Mouse (Mus musculus) induced T-regulatory cell, adult 2 months (primary cell): Measurements from ENCODE around the gene Cux2.
A peak's percentile ranks its signal among the peaks of the same experiment; 100 is the strongest.

ENCODE experiments used
- DNase-seq: peaks from one replicate; pipeline ENCODE4 v3.0.0-alpha.2; 2012; ENCODE audit warnings: low read depth

Cux2 gene

DNA sequence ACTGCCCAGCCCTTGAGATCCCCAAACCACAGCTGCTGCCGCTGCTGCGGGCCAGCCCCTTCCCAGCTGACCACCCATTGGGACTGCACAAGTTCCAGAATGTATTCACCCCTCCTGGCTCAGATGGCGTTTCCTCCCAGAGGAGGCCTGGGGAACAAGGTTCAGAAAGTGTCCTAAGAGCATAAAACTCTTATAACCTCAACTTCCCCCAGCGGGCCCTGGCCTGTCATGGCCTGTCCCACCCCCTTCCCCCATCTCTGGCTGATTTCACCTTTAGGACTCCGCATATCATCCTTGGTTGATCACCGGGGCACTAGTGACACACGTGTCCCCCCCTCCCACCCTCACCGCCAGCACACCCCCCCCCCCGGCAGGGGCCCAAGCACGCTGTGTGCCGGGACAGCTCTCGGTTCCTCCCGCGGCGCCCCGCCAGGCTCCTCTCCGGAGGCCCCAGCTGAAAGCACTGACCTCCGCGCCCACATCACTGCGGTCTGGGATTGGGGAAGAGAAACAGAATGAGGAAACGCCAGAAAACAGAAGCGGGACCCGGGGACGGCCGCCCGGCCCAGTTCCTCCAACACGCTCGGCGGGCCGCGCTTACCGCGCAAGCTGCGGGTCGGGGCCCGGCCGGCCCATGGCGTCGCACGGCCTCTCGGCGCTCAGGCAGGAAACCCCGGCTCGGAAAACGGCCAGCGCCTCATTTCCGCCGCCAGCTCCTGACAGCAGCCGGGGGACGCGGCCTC is 213.8 kb downstream of the Cux2 start:
- peak; percentile 52 for DNase-seq

DNA sequence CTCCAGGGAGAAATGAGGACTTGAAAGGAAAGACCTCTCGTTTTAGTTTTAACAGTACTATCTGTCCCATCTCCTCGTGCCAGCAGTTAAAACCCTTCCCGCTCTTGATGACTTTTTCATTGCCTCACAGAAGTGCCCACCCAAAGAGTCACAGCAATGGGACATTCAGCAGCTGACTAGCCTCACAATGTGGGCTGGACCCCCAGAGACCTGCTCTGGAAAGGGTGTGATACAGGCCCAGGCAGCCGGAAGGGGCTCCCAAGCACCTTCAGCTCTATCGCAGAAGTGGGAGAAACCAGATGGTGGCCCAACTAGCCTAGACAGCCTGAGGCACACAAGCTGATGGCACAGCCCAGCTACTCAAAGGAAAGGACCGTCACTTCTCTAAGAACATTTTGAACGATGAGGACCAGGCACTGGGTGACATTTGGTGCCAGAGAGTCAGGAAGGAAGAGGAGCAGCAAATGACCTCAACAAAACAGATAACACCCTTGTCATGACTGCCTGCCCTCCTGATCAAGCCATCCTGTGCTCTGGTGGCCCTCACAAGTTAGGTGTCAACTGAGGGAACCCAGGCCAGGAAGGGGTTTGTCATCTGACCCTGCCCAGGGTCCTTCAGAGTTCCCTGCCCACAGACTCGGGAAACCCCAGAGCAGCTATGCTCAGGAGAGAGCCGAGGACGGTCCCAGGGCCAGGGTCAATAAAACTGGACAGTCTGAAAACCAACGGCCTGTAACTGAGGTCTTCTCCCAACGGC is 214.7 kb downstream of the Cux2 start:
- peak; percentile 50 for DNase-seq

DNA sequence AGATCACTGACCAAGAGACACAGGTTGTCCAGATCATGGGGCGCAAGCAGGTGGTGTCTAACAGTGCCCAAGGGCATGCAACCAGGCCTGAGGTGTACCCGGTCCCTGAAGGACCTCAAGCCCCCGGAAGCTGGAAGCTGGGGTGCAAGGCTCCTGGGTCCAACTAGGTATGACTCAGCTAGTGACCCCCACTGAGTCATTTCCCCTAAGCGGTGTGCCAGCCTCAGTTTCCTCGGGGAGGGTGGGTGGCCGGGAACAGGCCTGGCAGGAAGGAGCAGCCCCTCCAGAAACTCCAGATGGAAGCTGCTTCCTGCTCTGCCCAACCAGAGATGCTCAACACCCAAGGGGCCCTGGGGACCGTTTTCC is 215.7 kb downstream of the Cux2 start:
- no peak for DNase-seq

DNA sequence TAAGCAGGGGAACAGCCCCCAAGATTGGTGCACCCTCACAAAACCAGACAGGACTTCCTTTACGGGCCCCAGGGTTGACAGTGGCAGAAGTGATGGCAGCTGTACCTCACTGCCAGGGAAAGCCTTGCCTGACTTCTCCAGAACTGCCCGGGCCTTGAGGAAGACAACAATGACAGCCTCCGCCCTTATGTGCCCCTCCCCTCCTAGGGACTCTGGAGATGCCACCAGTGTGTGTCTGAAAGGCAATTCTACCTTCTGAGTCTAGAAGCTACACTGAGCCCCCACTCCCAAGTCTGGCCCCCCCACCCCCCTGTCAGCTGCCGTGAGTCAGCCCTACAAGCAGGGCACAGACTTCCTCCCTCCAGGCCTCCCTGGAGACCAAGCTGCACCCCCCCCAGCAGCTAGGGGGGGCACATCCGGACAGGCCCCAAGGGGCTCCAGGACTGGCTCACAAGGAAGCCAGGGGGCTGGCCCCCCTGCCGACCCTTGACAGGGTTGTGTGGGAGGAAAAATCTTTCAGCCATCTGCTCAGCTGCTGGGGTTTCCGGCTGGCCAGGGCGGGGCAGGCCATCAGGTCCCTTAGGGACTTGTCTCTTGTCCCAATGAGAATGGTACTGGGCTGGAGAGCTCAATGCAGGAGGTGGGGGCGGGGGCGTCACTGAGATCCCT is 216.2 kb downstream of the Cux2 start:
- peak; percentile 39 for DNase-seq

DNA sequence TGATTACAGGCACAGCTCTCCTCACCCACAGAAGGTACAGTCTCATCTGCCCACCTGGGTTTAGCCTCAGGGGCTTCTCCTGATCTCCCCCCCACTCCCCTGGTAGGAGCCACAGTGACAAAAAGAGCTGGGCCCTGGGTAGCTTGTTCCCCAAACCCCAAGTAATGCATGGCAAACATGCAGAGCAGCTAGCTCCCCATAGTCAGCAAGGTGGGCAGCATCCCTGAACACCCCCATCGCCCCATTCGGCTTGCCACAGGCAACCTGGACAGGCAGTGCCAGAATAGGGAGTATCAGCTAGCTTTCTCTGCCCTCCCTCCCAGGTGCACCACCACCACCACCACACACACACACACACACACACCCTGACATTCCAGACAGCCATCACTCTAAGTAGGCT is 216.7 kb downstream of the Cux2 start:
- no peak for DNase-seq

DNA sequence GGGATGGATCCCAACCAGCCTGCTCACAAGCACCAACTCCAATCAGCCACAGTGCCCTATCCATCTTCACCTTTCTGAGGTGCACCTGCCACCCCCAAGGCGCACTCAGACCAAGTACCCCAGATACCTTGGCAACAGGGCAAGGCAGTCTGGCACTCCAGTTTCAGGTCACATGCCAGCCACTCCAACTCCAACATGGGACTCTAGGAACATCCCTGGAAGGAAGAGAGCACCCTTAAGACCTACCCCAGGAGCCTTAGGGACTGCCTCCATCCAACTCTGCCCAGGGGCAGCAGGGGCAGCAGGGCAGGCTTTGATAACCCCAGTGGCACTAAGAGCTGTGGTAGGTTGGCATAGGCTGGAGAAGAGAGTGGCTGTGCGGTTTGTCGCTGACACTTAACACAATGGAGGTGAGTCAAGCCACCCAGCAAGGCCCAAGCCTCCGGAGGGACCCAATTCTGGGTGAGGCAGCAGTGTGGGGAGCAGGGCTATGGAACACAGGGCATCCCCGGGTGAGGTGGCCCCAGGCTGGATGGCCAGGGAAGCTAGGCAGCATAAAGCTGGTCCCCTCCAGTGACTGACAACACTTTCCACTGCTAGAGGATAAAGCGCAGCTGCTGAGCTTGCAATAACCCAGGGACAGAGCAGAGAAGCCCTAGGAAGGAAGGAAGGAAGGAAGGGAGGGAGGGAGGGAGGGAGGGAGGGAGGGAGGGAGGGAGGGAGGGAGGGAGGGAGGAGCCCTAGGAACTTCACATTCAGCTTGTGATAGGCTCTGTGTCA is 217.3 kb downstream of the Cux2 start:
- no peak for DNase-seq

DNA sequence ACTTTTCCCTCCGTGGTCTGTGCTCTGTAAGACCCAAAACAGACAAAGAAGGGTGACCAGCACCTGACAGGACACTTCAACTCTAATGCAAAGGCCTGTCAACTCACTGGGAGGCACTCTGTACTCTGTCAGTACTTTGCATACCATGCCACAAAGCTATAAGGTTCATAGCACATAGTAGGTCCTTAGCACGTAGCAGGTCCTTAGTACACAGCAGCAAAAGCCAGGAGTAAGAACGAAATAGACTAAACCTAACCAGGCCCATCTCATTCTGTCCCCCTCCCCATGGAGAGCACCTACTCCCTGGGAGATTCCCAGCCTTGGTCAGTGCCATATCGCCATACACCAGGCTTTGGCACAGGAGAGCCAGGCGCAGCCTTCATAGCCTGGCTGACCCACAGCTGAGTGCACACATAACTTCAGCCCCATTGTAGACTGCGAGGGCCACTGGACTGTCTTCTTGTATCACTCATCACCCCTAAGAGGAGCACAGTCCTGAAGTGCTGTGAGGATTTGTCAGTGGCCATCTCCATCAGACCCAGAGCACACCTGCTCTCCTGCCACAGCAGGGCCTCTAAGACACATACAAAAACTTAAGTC is 218.8 kb downstream of the Cux2 start:
- no peak for DNase-seq

DNA sequence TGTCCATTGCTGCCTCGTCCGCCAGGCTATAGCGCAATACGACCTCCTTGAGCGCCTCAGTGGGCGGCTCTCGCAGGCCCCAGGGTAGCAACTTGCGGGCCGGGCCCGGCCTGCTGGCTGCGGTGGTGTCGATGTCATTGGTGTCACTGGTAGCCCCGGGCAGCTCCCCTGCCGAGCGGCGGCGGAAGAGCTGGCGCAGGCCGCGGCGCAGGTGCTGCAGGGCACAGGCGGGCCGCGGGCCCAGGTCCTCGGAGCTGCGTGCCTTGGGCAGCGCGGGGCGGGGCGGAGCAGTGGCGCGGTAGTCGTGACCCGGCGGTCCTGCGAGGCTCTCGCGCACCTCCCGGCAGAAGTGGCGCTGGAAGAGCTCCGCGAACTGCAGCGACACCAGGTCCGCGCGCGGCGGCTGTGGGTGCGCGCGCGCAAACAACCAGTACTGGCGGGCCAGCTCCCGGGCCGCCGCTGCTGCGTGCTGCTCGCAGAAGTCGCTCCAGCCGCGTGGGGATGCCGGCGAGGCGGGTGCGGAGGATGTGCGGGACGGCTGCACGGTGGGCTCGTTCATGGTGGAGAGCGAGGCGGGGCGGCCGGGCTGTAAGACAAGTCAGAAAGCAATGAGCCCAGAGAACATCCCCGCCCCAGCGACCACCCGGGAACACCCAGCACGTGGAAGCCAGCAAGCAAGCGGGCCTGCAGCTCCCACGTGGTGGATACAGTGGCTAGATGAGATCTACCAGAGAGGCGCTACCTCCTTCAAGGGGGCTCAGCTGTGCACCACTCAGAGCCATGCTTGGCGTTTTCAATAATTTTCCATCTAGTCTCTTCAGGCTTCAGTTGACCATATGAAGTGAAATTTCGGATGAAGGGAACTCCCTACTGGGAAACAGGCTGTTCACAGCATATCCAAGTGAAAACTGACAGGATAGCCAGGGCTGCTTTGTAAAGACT is 221.1 kb downstream of the Cux2 start:
- no peak for DNase-seq

DNA sequence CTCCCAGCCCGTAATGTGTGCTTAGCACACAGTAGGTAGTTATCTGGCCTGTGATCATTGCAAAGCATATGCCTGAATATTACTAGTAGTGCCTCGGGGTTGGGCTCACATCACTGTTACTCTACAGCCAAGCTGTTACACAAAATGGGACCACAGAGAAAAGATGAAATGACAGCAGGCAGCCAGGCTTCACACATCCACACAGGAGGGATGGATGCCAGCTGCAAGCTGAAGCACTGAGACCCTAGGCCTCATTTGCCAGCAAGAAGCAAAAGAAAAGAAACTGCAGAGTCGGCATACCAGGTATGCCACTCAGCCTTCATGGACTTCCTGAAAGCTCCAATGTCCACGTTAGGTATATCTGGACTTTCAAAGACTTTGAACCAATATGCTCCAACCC is 222.0 kb downstream of the Cux2 start:
- no peak for DNase-seq

DNA sequence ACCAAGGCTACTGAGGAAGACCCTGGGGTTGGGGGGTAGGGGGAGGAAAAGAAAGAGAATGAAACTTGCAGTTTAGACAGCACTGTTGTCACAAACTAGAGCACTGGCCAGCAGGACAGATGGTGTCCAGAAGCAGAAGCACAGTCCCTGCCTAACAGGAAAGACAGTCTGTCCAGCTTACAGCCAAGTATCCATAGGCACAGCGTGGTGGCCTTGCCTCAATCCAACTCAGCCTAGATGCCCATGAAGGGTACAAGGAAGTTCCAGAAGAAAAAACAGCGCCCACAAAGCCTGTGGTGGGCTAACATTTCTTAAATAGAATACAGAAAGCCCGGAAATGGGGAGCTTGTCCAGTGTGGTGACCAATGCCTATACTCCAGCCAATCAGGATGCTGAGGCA is 224.3 kb downstream of the Cux2 start:
- no peak for DNase-seq

DNA sequence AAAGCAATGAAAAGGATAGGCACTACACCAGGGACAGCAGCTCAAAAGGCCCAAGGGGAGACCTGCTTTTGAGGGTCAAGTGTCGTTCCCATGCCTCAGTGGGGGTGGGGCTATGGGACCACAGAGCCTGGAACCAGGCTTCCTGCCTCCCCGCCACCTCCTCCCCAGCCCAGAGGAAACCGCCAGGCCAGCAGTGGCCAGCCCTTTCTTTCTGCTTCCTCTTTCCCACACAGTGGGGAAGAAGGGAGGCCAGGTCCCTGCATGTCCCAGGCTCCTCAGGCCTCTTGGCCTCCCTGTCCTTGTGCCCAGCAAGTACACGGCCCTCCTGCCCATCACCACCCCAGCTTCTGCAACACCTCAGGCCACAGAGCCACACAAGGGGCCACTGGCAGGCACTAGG is 225.8 kb downstream of the Cux2 start:
- DNase-seq, result no peak

DNA sequence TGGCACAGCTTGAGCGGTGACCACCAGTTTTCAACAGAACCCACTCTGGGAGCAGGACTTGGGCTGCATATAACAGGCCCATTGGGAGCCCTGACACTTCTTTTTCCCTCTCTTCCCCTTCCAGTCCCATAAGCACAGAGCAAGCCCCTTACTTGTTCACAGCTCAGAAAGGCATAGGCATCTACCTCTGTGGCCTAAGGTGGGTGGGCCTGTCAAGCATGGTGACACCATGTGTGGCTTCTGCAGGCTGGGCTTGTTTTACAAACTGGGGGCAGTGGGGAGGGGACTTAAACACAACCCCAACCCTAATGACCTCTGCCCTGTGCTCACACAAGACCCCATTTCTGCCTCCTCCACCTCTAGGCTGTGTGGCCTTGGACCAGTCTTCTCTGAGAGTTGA is 226.2 kb downstream of the Cux2 start:
- DNase-seq, result no peak

DNA sequence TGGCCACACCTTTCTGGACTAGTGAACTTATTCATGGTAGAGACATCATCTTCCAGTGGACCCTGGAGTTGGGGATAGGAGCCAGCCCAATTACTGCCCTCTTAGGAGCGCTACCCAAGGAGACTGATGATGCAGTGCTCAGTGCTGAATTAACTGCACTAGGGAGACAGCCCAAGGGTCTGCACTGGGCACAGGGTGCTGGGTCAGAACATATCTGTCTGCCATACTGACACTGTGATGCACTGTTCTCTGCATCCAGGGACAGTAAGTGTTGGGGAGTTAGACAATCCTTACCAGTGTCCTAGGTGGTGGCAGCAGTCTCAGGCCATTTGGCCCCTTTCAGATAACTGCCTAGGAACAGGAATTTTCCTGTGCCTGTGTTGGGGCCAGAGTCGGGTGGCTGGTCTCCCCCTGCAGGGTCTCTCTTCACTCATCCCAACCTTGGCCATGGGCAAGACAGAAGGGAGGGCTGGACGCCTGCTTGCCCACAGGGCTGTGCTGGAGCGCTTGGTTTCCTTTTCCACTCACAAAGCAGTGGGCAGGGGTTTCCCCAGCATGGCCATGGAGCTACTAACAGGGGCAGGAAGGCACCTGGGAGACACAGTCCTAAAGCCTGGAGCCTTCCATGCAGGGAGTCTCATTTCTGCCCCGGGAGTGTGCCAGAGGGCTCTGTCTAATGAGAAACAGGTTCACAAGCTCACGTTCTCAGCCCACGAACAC is 227.0 kb downstream of the Cux2 start:
- no peak for DNase-seq

DNA sequence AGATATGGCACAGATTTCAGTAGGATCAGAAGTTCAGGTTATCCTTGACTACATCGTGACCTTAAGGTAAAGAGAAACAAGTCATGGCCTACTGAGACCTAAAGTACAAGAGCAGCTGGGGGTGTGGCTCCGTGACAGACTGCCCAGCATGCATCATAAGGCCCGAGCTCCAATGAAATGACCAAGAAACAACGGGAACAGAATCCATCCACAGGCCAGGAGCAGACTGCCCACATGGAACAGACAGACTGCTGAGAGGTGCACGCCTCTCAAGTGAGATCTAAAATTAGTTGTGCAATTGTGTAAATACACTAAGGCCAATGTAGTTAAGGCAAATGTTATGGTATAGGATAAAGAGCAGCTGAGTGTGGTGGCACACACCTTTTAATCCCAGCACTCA is 228.3 kb downstream of the Cux2 start:
- DNase-seq, result no peak

DNA sequence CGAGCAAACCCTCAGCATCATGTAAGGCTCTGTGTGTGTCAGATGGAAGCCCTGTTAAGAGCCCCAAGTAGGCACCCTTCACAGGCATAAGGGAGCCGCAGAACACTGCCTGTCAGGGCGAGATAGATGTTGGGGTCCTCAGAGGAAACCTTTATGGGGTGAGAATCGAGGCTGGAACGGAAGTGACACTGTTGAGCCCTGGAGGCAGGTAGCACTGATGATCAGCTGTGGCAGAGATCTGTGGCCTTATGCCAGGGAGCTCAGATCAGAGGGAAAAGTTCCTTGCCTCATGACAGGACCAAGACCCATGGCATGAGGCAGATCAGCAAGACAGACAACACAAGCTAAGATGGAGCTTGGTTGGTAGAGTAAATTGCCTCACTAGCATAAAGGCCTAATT is 228.8 kb downstream of the Cux2 start:
- no peak for DNase-seq

DNA sequence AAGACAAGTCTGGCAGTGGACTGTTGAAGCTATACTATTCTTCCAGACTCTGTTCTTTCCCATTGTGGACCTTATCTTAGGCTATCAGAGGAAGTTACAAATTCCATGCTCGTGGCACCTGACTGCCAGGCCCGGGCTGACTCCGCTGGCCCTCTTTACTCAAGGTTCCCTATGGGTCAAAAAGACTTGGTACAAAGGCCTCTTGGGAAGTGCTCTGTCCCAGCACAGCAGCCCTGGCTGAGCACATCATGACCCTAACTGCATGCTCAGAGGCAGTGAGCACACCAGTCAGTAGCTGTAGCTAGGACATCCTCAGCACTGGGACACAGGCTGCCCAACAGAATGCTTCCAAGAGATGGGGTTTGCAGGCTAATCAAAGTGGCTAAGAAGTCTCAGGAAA is 229.2 kb downstream of the Cux2 start:
- DNase-seq, result no peak

DNA sequence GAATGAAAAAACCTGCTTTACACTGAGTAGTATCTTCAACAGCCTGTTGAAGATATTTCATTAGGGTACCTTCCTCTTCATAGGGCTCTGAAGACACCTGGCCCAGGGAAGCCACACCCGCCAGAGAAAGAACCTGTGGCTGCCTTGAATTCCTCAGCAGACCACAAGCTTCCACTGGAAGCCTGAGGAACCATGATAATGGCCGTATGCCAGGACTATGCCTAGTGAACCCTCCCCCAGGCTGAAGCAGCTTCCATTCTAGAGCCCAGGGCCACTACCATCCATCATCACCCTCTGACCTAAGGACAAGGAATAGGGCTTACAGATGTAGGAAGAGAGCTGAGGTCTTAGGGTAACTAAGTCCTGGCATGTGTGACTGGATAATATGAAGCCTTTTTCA is 229.7 kb downstream of the Cux2 start:
- no peak for DNase-seq

DNA sequence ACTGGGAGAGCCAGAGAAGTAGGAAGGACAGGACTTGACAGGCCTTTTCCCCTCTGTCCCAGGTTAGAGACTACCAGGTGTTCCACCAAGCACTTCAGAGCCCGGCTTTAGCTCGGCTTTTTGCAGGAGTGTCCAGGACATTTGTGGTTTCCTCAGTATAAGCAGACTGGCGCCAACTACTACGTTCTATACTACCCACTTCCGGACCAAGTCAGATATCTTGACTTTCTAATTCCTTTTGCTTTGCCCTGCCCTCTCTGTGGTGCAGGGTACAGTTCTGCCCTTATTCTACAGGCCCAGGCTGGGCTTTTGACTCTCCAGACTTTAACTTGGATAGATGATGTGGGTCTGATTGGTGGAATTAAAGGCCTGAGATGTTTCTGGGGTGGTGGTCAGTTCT is 230.3 kb downstream of the Cux2 start:
- DNase-seq, result peak; percentile 35

DNA sequence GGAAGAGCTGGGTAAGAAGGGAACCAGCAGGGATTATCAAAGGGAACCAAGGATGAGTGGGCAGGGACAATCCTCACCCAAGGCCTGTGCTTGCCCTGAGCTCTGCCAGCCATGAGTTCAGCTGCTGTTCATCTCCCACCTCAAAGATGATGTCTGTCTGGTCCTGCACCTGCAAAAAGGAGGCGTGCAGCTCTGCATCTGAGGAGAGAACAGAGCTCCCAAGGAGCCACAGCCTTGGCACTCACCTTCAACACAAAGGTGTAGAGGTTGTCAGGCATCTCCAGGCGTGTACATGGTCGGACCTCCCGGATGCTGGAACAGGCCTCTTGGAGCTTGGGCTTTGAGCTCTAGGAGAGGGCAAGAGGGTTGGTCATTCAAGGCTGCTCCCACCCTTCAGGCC is 231.0 kb downstream of the Cux2 start:
- no peak for DNase-seq

DNA sequence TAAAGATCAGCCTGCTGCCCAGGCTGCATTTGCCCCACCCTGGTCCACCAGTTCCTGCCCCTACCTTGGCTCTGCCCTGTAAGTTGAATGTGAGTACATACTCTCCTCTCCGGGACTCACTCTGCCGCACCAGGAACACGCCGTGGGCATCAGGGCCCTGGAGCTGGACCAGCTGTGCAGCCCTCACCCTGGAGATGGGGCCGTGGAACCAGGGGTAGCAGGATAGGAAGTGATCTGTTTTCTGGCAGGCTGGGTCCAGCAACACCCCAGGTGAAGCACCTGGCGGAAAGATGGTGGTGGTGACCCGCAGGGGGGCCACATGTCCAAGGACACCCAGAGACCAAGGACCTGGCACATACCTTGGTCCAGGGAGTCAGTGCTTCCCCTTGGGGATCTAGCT is 231.5 kb downstream of the Cux2 start:
- no peak for DNase-seq
